In genomic region chr12:105064168-105064567, GRCm38 (mm10) we compare ENCODE assay signal across 23 mouse cellular contexts. TPM values are rescaled to one million over a fixed set of nuclear protein-coding genes. Genes with fewer than 3 reads are reported as not detected.
A peak's percentile ranks its signal among the peaks of the same experiment; 100 is the strongest.
DNase-seq lines count a peak whose midpoint lies in the region; ATAC-seq and TF ChIP-seq lines count a peak whose summit lies in the region.
"Had no signal": no experiment of that assay in that cellular context is flagged by ENCODE, and none has a peak within 500 bp of the region (broad histone marks: within the 10 kb centered on the region; RNA-seq: fewer than 3 reads in every experiment).

No protein-coding gene starts in this region.

- no peaks in the 10 kb centered on the region for H3K27me3 ChIP-seq in forebrain, embryonic 12.5 days
- no peaks in the 10 kb centered on the region for H3K27me3 ChIP-seq in forebrain, embryonic 11.5 days (ENCODE audit: control insufficient read depth, insufficient read depth, low read length)
- no peaks in the 10 kb centered on the region for H3K27me3 ChIP-seq in hindbrain, embryonic 14.5 days (ENCODE audit: control insufficient read depth, insufficient read depth, low read length)
- H3K27me3 ChIP-seq in hindbrain, embryonic 11.5 days (ENCODE audit: control insufficient read depth, insufficient read depth, low read length), result no peaks in the 10 kb centered on the region
- peaks cover 27% of the 10 kb centered on the region for H3K27me3 ChIP-seq in E14TG2a.4 (ENCODE audit: insufficient read depth, low read length)
- H3K27me3 ChIP-seq in neural tube, embryonic 14.5 days (ENCODE audit: control insufficient read depth, insufficient read depth, low read length), result no peaks in the 10 kb centered on the region
- H3K27me3 ChIP-seq: limb, embryonic 12.5 days; stomach, embryonic 15.5 days had no signal

- WGBS in forebrain, embryonic 12.5 days, result 83% methylated on average over 4 of the region's 4 CpGs
- 81% methylated on average over 4 of the region's 4 CpGs for WGBS in forebrain, embryonic 11.5 days
- 82% methylated on average over 4 of the region's 4 CpGs for WGBS in hindbrain, embryonic 14.5 days
- 77% methylated on average over 4 of the region's 4 CpGs for WGBS in hindbrain, embryonic 11.5 days
- whole genome bisulfite sequencing in neural tube, embryonic 14.5 days, result 88% methylated on average over 4 of the region's 4 CpGs

- H3K9ac ChIP-seq in forebrain, embryonic 12.5 days, result no peak overlapping the region
- no peak overlapping the region for H3K9ac ChIP-seq in forebrain, embryonic 11.5 days (ENCODE audit: low read length)
- H3K9ac ChIP-seq in hindbrain, embryonic 14.5 days, result no peak overlapping the region
- H3K9ac ChIP-seq in hindbrain, embryonic 11.5 days (ENCODE audit: low read depth, low read length), result no peak overlapping the region
- no peak overlapping the region for H3K9ac ChIP-seq in neural tube, embryonic 14.5 days (replicated peaks; ENCODE audit: low read depth, low read length)
- H3K9ac ChIP-seq: forebrain, postnatal 0 days; limb, embryonic 12.5 days; liver, postnatal 0 days; stomach, embryonic 15.5 days had no signal

- ATAC-seq in forebrain, embryonic 12.5 days (ENCODE audit: low FRiP score), result 0 out of 2 replicates have a peak, but pooled peaks have one; percentile 23
- ATAC-seq in forebrain, embryonic 11.5 days (replicated peaks; ENCODE audit: low FRiP score), result no peak
- ATAC-seq in hindbrain, embryonic 14.5 days (ENCODE audit: low FRiP score), result no peak
- no peak for ATAC-seq in hindbrain, embryonic 11.5 days (ENCODE audit: low FRiP score)
- no peak for ATAC-seq in neural tube, embryonic 14.5 days (ENCODE audit: low read depth)
- ATAC-seq: intestine, postnatal 0 days; lung, postnatal 0 days had no signal

- no peak overlapping the region for H3K4me2 ChIP-seq in forebrain, embryonic 12.5 days
- H3K4me2 ChIP-seq in forebrain, embryonic 11.5 days (ENCODE audit: low read depth, low read length, severe bottlenecking), result no peak overlapping the region
- no peak overlapping the region for H3K4me2 ChIP-seq in hindbrain, embryonic 14.5 days (replicated peaks)
- no peak overlapping the region for H3K4me2 ChIP-seq in hindbrain, embryonic 11.5 days (replicated peaks; ENCODE audit: low read depth, low read length)
- no peak overlapping the region for H3K4me2 ChIP-seq in neural tube, embryonic 14.5 days (ENCODE audit: low read depth, low read length)
- H3K4me2 ChIP-seq: heart, embryonic 11.5 days; limb, embryonic 12.5 days; liver, embryonic 11.5 days; stomach, embryonic 15.5 days had no signal

- no peak for DNase-seq in forebrain, embryonic 11.5 days (ENCODE audit: low spot score)
- DNase-seq in hindbrain, embryonic 14.5 days (ENCODE audit: low spot score), result no peak
- no peak for DNase-seq in hindbrain, embryonic 11.5 days (ENCODE audit: low spot score)
- no peak for DNase-seq in lung, postnatal 25 days (ENCODE audit: low spot score)
- DNase-seq: cerebellum, adult 11 months; cerebellum, adult 9-11 months; kidney, postnatal 25 days; layer of hippocampus, postnatal 36 days; thymus, adult 18-20 months; thymus, postnatal 36 days had no signal

- H3K9me3 ChIP-seq in forebrain, embryonic 12.5 days, result no peaks in the 10 kb centered on the region
- H3K9me3 ChIP-seq in forebrain, embryonic 11.5 days (ENCODE audit: control insufficient read depth, low read length), result no peaks in the 10 kb centered on the region
- no peaks in the 10 kb centered on the region for H3K9me3 ChIP-seq in hindbrain, embryonic 14.5 days (ENCODE audit: control insufficient read depth, low read length)
- no peaks in the 10 kb centered on the region for H3K9me3 ChIP-seq in hindbrain, embryonic 11.5 days (ENCODE audit: control insufficient read depth, low read length)
- H3K9me3 ChIP-seq in E14TG2a.4 (ENCODE audit: low read length), result peaks cover 5% of the 10 kb centered on the region
- no peaks in the 10 kb centered on the region for H3K9me3 ChIP-seq in neural tube, embryonic 14.5 days (ENCODE audit: control insufficient read depth, low read length)
- H3K9me3 ChIP-seq: embryonic facial prominence, embryonic 10.5 days; limb, embryonic 12.5 days; stomach, embryonic 15.5 days had no signal

- no peak overlapping the region for H3K4me3 ChIP-seq in forebrain, embryonic 12.5 days (replicated peaks)
- no peak overlapping the region for H3K4me3 ChIP-seq in forebrain, embryonic 11.5 days (ENCODE audit: low read depth, low read length)
- no peak overlapping the region for H3K4me3 ChIP-seq in hindbrain, embryonic 14.5 days (replicated peaks; ENCODE audit: low read length)
- no peak overlapping the region for H3K4me3 ChIP-seq in hindbrain, embryonic 11.5 days (ENCODE audit: low read depth, low read length)
- peak overlapping the region; percentile 75; the same call in 1 of the 2 replicates for H3K4me3 ChIP-seq in E14TG2a.4 (replicated peaks; ENCODE audit: low read length)
- no peak overlapping the region for H3K4me3 ChIP-seq in neural tube, embryonic 14.5 days (ENCODE audit: low read depth, low read length)
- H3K4me3 ChIP-seq: embryonic facial prominence, embryonic 10.5 days; layer of hippocampus, adult 2 months; limb, embryonic 12.5 days; stomach, embryonic 15.5 days had no signal

- TF ChIP-seq CTCF in E14TG2a.4 (conservative IDR thresholded peaks at IDR 0.05; ENCODE audit: low read length), result no peak

- H3K4me1 ChIP-seq in forebrain, embryonic 12.5 days, result peaks cover 6% of the 10 kb centered on the region; the same call in 1 of the 2 replicates
- H3K4me1 ChIP-seq in forebrain, embryonic 11.5 days (replicated peaks; ENCODE audit: control insufficient read depth, insufficient read depth, low read length), result no peaks in the 10 kb centered on the region
- peaks cover 13% of the 10 kb centered on the region; the same call in 1 of the 2 replicates for H3K4me1 ChIP-seq in hindbrain, embryonic 14.5 days (replicated peaks; ENCODE audit: control insufficient read depth, insufficient read depth, low read length)
- H3K4me1 ChIP-seq in hindbrain, embryonic 11.5 days (replicated peaks; ENCODE audit: control insufficient read depth, insufficient read depth, low read length), result no peaks in the 10 kb centered on the region
- H3K4me1 ChIP-seq in E14TG2a.4 (replicated peaks; ENCODE audit: low read depth, low read length), result peaks cover 67% of the 10 kb centered on the region
- H3K4me1 ChIP-seq in neural tube, embryonic 14.5 days (ENCODE audit: control insufficient read depth, insufficient read depth, low read length), result peaks cover 4% of the 10 kb centered on the region; the same call in 1 of the 2 replicates
- H3K4me1 ChIP-seq: stomach, embryonic 15.5 days had no signal

- H3K36me3 ChIP-seq in forebrain, embryonic 12.5 days (replicated peaks), result no peaks in the 10 kb centered on the region
- H3K36me3 ChIP-seq in forebrain, embryonic 11.5 days (ENCODE audit: control insufficient read depth, insufficient read depth, low read length), result no peaks in the 10 kb centered on the region
- H3K36me3 ChIP-seq in hindbrain, embryonic 14.5 days (replicated peaks; ENCODE audit: control insufficient read depth, insufficient read depth), result no peaks in the 10 kb centered on the region
- no peaks in the 10 kb centered on the region for H3K36me3 ChIP-seq in hindbrain, embryonic 11.5 days (ENCODE audit: control insufficient read depth, insufficient read depth, low read length)
- no peaks in the 10 kb centered on the region for H3K36me3 ChIP-seq in E14TG2a.4 (ENCODE audit: insufficient read depth, low read length)
- H3K36me3 ChIP-seq in neural tube, embryonic 14.5 days (ENCODE audit: control insufficient read depth, insufficient read depth, low read length), result no peaks in the 10 kb centered on the region
- H3K36me3 ChIP-seq: embryonic facial prominence, embryonic 10.5 days; limb, embryonic 12.5 days; stomach, embryonic 15.5 days had no signal

- H3K27ac ChIP-seq in forebrain, embryonic 12.5 days, result no peak overlapping the region
- no peak overlapping the region for H3K27ac ChIP-seq in forebrain, embryonic 11.5 days (ENCODE audit: low read depth, low read length)
- peak overlapping the region; percentile 80 for H3K27ac ChIP-seq in hindbrain, embryonic 14.5 days
- no peak overlapping the region for H3K27ac ChIP-seq in hindbrain, embryonic 11.5 days (ENCODE audit: low read depth, low read length)
- H3K27ac ChIP-seq in neural tube, embryonic 14.5 days (ENCODE audit: low read depth, low read length), result peak overlapping the region; percentile 71
- H3K27ac ChIP-seq: embryonic facial prominence, embryonic 10.5 days; layer of hippocampus, adult 2 months; limb, embryonic 12.5 days; stomach, embryonic 15.5 days had no signal

RNA-seq across cellular contexts. Expression of gene Glrx5, which starts 31.7 kb away (rescaled TPM):
- polyA plus RNA-seq in forebrain, embryonic 12.5 days (2016; fragmentation: Nextera tagmentation; extraction: Ambion mirVana), result 158 and 173 TPM in 2 replicates
- polyA plus RNA-seq in forebrain, embryonic 11.5 days (2014; fragmentation: Nextera tagmentation; extraction: Ambion mirVana), result 188 and 196 TPM in 2 replicates
- 183 and 189 TPM in 2 replicates for polyA plus RNA-seq in hindbrain, embryonic 14.5 days (2014; fragmentation: Nextera tagmentation; extraction: Ambion mirVana)
- 179 and 198 TPM in 2 replicates for polyA plus RNA-seq in hindbrain, embryonic 11.5 days (2014; fragmentation: Nextera tagmentation; extraction: Ambion mirVana)
- polyA plus RNA-seq in neural tube, embryonic 14.5 days (2014; fragmentation: Nextera tagmentation; extraction: Ambion mirVana), result 190 and 200 TPM in 2 replicates

RNA-seq across cellular contexts. Expression of gene Syne3, which starts 54.6 kb away (rescaled TPM):
- polyA plus RNA-seq in forebrain, embryonic 12.5 days (2016; fragmentation: Nextera tagmentation; extraction: Ambion mirVana), result 0.13 and 0.14 TPM in 2 replicates
- polyA plus RNA-seq in forebrain, embryonic 11.5 days (2014; fragmentation: Nextera tagmentation; extraction: Ambion mirVana), result 0.20 and 0.28 TPM in 2 replicates
- polyA plus RNA-seq in hindbrain, embryonic 14.5 days (2014; fragmentation: Nextera tagmentation; extraction: Ambion mirVana), result 0.35 TPM in 2 replicates
- 0.11 and 0.13 TPM in 2 replicates for polyA plus RNA-seq in hindbrain, embryonic 11.5 days (2014; fragmentation: Nextera tagmentation; extraction: Ambion mirVana)
- polyA plus RNA-seq in neural tube, embryonic 14.5 days (2014; fragmentation: Nextera tagmentation; extraction: Ambion mirVana), result 0.23 and 0.26 TPM in 2 replicates

Comparison
In these comparisons a context has a peak if more than half of its experiments do, and no peak if none do; other contexts are left out.
1. H3K27ac ChIP-seq: peak in hindbrain, embryonic 14.5 days (single experiment) and neural tube, embryonic 14.5 days (single experiment); none in forebrain, embryonic 12.5 days (single experiment), forebrain, embryonic 11.5 days (single experiment) and hindbrain, embryonic 11.5 days (single experiment).